Mouse (Mus musculus) CD4-positive, CD25-positive, alpha-beta regulatory T cell, adult 4 months (primary cell): ENCODE results near the gene Olfr1222. TPM values are rescaled to one million over a fixed set of nuclear protein-coding genes. Genes with fewer than 3 reads are reported as not detected.
"Not testable (repeated sequence)": the region's sequence is repeated elsewhere in the genome, so short reads cannot be mapped to it uniquely, and the experiment has no call there.

Experiments used
- ATAC-seq: one replicate; pipeline ENCODE4 v1.8.0; 2017
- polyA plus RNA-seq, 2 experiments: library from polyadenylated mRNA; unstranded; fragments of 100-300 nt; shearing (Covaris generic); gene quantifications; one replicate each; pipeline ENCODE4 v1.2.1; 2017

The Olfr1222 gene
- polyA plus RNA-seq: not detected

GRCm38 (mm10) chr2:89132954-89133353 lies at the start of gene Olfr1222:
Gene Olfr1222, minus strand, starts transcription at chr2:89133054.
- no peak for ATAC-seq

DNA sequence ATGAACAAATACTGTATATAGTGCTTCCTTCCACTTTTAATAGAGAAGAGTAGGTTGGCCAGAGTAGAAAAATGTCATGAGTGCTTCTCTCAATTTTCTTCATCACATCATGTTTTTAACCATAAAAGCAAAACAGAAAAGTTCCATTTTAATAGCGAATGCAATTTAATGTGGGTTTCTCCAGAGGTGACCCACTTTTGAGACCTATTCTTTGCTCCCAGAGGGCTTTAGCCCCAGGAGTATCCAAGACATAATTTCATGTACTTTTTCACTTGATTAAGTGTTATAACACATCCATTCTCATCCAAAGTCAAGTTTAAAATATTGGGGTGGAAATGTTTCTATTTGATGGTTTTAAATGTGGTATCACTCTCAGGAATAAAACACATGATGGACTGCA lies 41.7 kb upstream of the Olfr1222 start, which contains the start of gene Olfr1225:
Gene Olfr1225 (minus strand): TSS at position 101 of the 400 bp plus-strand sequence.
- no peak for ATAC-seq

GRCm38 (mm10) chr2:89164711-89165110 lies 31.9 kb upstream of the Olfr1222 start:
- not testable (repeated sequence) for ATAC-seq

DNA sequence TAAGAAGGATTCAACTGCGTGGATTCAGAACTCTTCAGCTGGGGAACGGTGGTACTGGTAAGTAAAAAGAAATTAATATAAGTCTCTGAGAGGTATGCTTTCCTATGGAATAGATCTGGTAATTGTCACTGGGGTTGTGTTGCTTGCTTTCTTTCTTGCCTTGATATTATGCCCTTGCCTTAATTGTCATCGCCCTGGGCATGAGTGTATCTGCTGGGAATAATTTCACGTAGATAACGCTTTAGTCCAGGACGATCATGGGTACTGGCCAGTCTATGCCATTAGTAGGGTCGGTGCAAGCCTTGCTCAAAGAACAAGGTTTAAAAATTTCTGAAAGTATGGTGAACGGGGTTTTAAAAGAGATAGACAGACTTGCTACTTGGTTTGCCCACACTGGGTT lies 31.1 kb upstream of the Olfr1222 start, which contains the start of gene Olfr1224-ps1:
Gene Olfr1224-ps1 (minus strand): TSS at position 101 of the 400 bp plus-strand sequence.
- ATAC-seq: not testable (repeated sequence)

DNA sequence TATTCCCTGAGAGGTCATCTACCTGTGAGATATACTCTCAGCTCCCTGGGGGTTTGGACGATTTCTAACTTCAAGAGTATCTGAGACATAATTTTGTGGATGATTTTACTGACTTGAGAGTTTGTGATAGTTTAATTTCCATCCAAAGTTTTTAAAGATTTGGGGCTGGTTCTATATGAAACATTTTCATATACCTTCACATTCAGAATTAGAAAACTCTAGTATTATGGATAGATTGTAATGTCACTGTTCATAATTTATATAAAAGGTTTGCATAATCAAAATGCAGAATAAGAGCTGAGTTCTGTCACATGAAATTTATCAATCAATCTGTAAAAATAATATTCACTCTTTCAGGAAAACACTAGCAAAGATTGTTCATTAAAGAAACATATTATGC lies 18.6 kb upstream of the Olfr1222 start, which contains the start of gene Olfr1223:
Gene Olfr1223 (minus strand): TSS at position 101 of the 400 bp plus-strand sequence.
- no peak for ATAC-seq

DNA sequence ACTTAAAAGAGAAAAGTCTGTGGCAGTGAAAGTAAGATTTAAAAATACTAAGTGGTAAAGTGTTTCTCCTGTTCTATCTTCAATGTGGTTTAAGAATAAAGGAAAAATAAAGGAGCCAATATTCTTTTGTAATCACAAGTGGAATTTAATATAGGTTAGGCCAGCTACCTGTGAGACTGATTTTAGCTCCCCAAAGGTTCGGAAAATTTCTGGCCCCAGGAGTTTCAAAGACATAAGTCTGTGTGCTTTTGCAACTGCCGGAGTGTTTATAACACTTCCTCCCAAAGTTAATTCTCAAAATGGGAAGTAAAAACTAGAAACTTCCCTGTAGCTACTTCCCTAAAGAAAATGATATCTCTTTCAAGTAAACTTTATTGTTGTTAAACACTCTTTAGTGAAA lies 15.7 kb downstream of the Olfr1222 start, which contains the start of gene Olfr1221:
Gene Olfr1221 (minus strand): TSS at position 101 of the 400 bp plus-strand sequence.
- ATAC-seq: no peak

DNA sequence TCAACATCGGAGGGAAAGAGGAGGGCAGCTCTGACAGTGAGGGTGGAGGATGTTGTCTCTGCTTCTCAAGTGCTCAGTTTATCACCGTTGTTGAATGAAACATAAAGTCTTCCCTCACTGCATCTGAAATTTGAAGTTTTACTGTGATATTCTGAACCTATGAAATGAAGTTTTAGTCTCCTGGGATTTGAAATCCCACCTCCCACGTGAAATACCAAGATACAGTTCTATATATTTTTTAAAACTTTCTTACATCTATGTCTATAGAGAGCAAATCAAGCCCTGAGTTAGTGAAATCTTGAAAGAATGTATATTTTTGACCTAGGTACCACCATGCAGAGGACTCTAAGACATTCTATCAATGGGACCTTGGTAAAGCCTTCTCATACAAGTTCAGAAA lies 26.1 kb downstream of the Olfr1222 start, which contains the start of gene Olfr1220:
Gene Olfr1220 (minus strand): TSS at position 101 of the 400 bp plus-strand sequence.
- no peak for ATAC-seq

GRCm38 (mm10) chr2:89105651-89106050 lies 27.2 kb downstream of the Olfr1222 start:
- ATAC-seq: no peak

DNA sequence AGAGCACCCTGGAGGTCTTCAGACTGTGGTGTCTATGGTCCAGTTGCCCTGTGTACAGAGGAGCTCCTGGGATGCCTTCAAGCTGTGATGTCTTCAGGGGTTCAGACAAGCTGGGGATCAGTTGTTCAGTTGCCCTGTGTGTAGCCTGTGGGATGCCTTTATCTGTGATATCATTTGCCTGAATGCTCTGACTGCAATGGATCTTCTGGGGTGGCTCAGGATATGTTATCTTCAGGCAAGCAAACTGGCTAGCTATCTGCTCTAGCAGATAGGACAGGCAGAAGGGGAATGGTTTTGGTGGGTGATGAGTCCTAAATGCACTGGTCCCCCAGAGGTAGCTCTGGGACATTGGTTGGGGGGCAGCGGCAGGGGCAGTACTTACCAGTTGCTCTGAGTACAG lies 39.0 kb downstream of the Olfr1222 start:
- ATAC-seq: no peak

DNA sequence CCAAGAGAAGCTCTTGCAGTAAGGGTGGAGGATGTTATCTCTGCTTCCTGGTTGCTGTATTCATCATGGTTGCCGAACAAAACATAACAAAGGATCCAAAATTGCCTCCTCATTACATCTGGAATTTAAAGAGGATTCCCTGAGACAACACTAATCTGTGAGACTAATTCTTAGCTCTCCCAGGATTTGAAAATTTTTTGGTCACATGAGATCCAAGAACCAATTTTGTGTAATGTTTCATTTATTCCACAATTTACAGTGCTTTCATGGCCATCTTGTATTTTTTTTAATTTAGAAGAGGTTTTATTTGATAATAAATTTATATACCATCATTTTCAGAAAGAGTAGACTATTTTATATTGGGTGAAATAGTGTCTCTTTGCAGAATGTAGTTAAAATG lies 49.4 kb downstream of the Olfr1222 start, which contains the start of gene Olfr1219:
Gene Olfr1219 (minus strand): TSS at position 101 of the 400 bp plus-strand sequence.
- no peak for ATAC-seq

DNA sequence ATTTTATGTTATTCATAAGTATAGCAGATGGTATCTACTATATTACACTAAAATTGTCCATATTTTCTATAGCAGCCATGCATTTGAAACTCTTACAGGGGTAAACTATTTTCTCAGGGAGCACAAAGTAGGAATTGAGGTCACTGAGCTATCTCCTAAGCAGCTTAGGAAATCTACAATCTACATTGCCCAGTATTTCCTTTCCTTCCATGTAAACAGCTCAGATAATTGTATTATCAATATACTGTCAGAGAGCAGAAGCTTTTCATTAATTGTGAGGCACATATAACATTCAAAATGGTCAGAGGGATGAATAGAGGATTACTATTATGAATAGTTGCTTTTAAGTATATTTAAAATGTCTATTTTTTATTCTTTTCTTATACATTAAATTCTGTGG lies 51.4 kb downstream of the Olfr1222 start:
- ATAC-seq: no peak

Other genes starting within 250 kb of the Olfr1222 start
- gene Olfr1208, start 230.7 kb downstream of the Olfr1222 start, polyA plus RNA-seq: under 1 TPM in 1 of 2 experiments, not detected in 1; 0.11 TPM
- gene Olfr1209, start 217.9 kb downstream of the Olfr1222 start, polyA plus RNA-seq: not detected
- gene Olfr1211, start 194.9 kb downstream of the Olfr1222 start, polyA plus RNA-seq: not detected
- gene Olfr1212, start 179.1 kb downstream of the Olfr1222 start, polyA plus RNA-seq: not detected
- gene Gm13762, start 152.8 kb downstream of the Olfr1222 start, polyA plus RNA-seq: not detected
- gene Olfr1214, start 140.4 kb downstream of the Olfr1222 start, polyA plus RNA-seq: not detected
- not detected for gene Olfr1215, start 126.1 kb downstream of the Olfr1222 start, polyA plus RNA-seq
- not detected for gene Olfr1216, start 114.7 kb downstream of the Olfr1222 start, polyA plus RNA-seq
- not detected for gene Olfr1217, start 101.0 kb downstream of the Olfr1222 start, polyA plus RNA-seq
- not detected for gene Olfr1218, start 71.9 kb downstream of the Olfr1222 start, polyA plus RNA-seq
- not detected for gene Olfr1219, start 49.5 kb downstream of the Olfr1222 start, polyA plus RNA-seq
- under 1 TPM in 1 of 2 experiments, not detected in 1; 0.08 TPM for gene Olfr1220, start 26.2 kb downstream of the Olfr1222 start, polyA plus RNA-seq
- not detected for gene Olfr1221, start 15.8 kb downstream of the Olfr1222 start, polyA plus RNA-seq
- gene Olfr1223, start 18.5 kb upstream of the Olfr1222 start, polyA plus RNA-seq: not detected
- gene Olfr1224-ps1, start 31.0 kb upstream of the Olfr1222 start, polyA plus RNA-seq: not detected
- gene Olfr1225, start 41.6 kb upstream of the Olfr1222 start, polyA plus RNA-seq: under 1 TPM in 1 of 2 experiments, not detected in 1; 0.08 TPM
- gene Olfr1226, start 67.0 kb upstream of the Olfr1222 start, polyA plus RNA-seq: not detected
- gene Olfr1228, start 121.0 kb upstream of the Olfr1222 start, polyA plus RNA-seq: not detected
- not detected for gene Olfr1229, start 155.0 kb upstream of the Olfr1222 start, polyA plus RNA-seq
- not detected for gene Olfr1230, start 164.2 kb upstream of the Olfr1222 start, polyA plus RNA-seq
- not detected for gene Olfr1231, start 174.0 kb upstream of the Olfr1222 start, polyA plus RNA-seq
- not detected for gene Olfr1232, start 196.6 kb upstream of the Olfr1222 start, polyA plus RNA-seq
- gene Olfr1233, start 209.3 kb upstream of the Olfr1222 start, polyA plus RNA-seq: not detected
- gene Olfr1234, start 231.8 kb upstream of the Olfr1222 start, polyA plus RNA-seq: not detected